Mouse (Mus musculus): Measurements from ENCODE around the gene Rabep2.

DNA sequence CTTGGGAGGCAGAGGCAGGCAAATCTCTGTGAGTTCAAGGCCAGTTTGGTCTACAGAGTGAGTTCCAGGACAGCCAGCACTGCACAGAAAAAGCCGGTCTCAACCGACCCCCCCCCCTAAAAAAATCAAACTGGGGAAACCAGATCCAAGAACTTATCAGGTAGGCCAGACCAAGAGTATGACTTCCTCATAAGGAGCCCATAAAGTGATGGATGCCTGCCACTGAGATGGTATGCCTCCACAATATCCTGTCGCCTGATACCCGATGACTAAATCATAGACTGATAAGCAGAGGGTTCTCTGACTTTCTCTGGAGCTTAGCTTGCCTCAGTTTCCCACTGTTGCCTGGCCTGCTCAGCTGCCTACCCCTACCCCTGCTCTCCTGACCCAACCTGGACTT is 30.7 kb upstream of the Rabep2 start:
- TF ChIP-seq CTCF (conservative IDR thresholded peaks at IDR 0.05; ENCODE audit: insufficient read depth, insufficient read length, low read depth, low read length), result no peak
- TF ChIP-seq POLR2A (IDR thresholded peaks at IDR 0.05; ENCODE audit: low read depth, low read length), result no peak

Measured in kidney, adult 2 months (tissue).